Mouse (Mus musculus) MEL (cell line): ENCODE measurements at regions not wholly inside any gene's neighbourhood (a gene's known extent, or its start where the extent isn't known, plus 50 kb on each side); places are given as distances from the start of the nearest gene placed in this dataset.

Source experiments
- DNase-seq: peaks from one replicate; pipeline ENCODE4 v3.0.0; 2011; ENCODE audit warnings: low read depth, low spot score
- H3K27ac ChIP-seq: 2 replicates; pipeline ENCODE4 v1.5.1; 2012; ENCODE audit warnings: low read depth, mild to moderate bottlenecking, control low read depth, low read length, moderate library complexity; ENCODE audit not compliant: control insufficient read depth
- H3K27me3 ChIP-seq, 2 experiments: fragments of 150-350 bp in 1 of 2; sonication (generic) in 1 of 2; 2 replicates each; pipeline ENCODE4 v1.6.1; 2012; ENCODE audit warnings: low read length in 2 of 2, mild to moderate bottlenecking in 2 of 2, improper control_type of control experiment in 1 of 2, moderate library complexity in 1 of 2; ENCODE audit not compliant: insufficient read depth in 2 of 2, control insufficient read depth in 1 of 2
- H3K36me3 ChIP-seq, 2 experiments: 2 replicates each; pipeline ENCODE4 v1.6.1; 2012 to 2014; ENCODE audit warnings: low read length in 2 of 2, improper control_type of control experiment in 1 of 2, inconsistent platforms in 1 of 2, mild to moderate bottlenecking in 1 of 2; ENCODE audit not compliant: insufficient read depth in 2 of 2, control insufficient read depth in 1 of 2
- H3K4me1 ChIP-seq, 2 experiments: fragments of 150-350 bp in 1 of 2; sonication (generic) in 1 of 2; 2 replicates each; pipeline ENCODE4 v1.6.1; 2012; ENCODE audit warnings: low read length in 2 of 2, improper control_type of control experiment in 1 of 2, mild to moderate bottlenecking in 1 of 2; ENCODE audit not compliant: insufficient read depth in 2 of 2, control insufficient read depth in 1 of 2
- H3K4me3 ChIP-seq, 2 experiments: fragments of 150-350 bp in 1 of 2; sonication (generic) in 1 of 2; 2 replicates each; pipeline ENCODE4 v1.5.1; 2012; ENCODE audit warnings: low read depth in 2 of 2, low read length in 2 of 2, mild to moderate bottlenecking in 2 of 2, moderate library complexity in 2 of 2, control low read depth in 1 of 2, improper control_type of control experiment in 1 of 2; ENCODE audit not compliant: control insufficient read depth in 1 of 2, insufficient read depth in 1 of 2
- H3K79me2 ChIP-seq: 2 replicates; pipeline ENCODE4 v1.6.1; 2012; ENCODE audit warnings: mild to moderate bottlenecking, low read length, moderate library complexity; ENCODE audit not compliant: control insufficient read depth, poor library complexity, insufficient read depth
- H3K9ac ChIP-seq: 2 replicates; pipeline ENCODE4 v1.6.1; 2012; ENCODE audit warnings: low read depth, mild to moderate bottlenecking, control low read depth, low read length, moderate library complexity; ENCODE audit not compliant: control insufficient read depth, poor library complexity, severe bottlenecking
- H3K9me3 ChIP-seq: fragments of 150-350 bp; sonication (generic); replicated peaks from 2 replicates; pipeline ENCODE4 v1.6.1; 2012; ENCODE audit warnings: mild to moderate bottlenecking, low read length, improper control_type of control experiment, moderate library complexity; ENCODE audit not compliant: insufficient read depth
- CHD1 ChIP-seq: IDR thresholded peaks from 2 replicates; pipeline ENCODE4 v1.6.1; 2012; ENCODE audit warnings: low read depth, mild to moderate bottlenecking, inconsistent platforms, low read length, improper control_type of control experiment
- E2F4 ChIP-seq: IDR thresholded peaks from 2 replicates; pipeline ENCODE4 v1.6.1; 2011; ENCODE audit warnings: low read depth, low read length, improper control_type of control experiment, borderline replicate concordance
- GABPA ChIP-seq: IDR thresholded peaks from 2 replicates; pipeline ENCODE4 v1.6.1; 2012; ENCODE audit warnings: low read depth, mild to moderate bottlenecking, inconsistent platforms, low read length, improper control_type of control experiment, moderate library complexity
- GATA1 ChIP-seq: IDR thresholded peaks from 2 replicates; pipeline ENCODE4 v1.6.1; 2011; ENCODE audit warnings: low read depth, low read length, improper control_type of control experiment
- MAFK ChIP-seq: IDR thresholded peaks from 2 replicates; pipeline ENCODE4 v1.6.1; 2011; ENCODE audit warnings: low read depth, mild to moderate bottlenecking, low read length, improper control_type of control experiment, borderline replicate concordance
- MAZ ChIP-seq: IDR thresholded peaks from 2 replicates; pipeline ENCODE4 v1.6.1; 2012; ENCODE audit warnings: low read depth, mild to moderate bottlenecking, inconsistent platforms, low read length, improper control_type of control experiment
- SIN3A ChIP-seq: IDR thresholded peaks from 2 replicates; pipeline ENCODE4 v1.6.1; 2012; ENCODE audit warnings: low read length, improper control_type of control experiment, inconsistent platforms
- UBTF ChIP-seq: IDR thresholded peaks from 2 replicates; pipeline ENCODE4 v1.6.1; 2012; ENCODE audit warnings: low read depth, mild to moderate bottlenecking, inconsistent platforms, low read length, improper control_type of control experiment, moderate library complexity, borderline replicate concordance; ENCODE audit not compliant: insufficient read depth
- ZC3H11A ChIP-seq: IDR thresholded peaks from 2 replicates; pipeline ENCODE4 v1.6.1; 2012; ENCODE audit warnings: low read depth, mild to moderate bottlenecking, inconsistent platforms, low read length, improper control_type of control experiment
- ZMIZ1 ChIP-seq: IDR thresholded peaks from 2 replicates; pipeline ENCODE4 v1.6.1; 2012; ENCODE audit warnings: low read depth, mild to moderate bottlenecking, inconsistent platforms, low read length, improper control_type of control experiment, moderate library complexity

GRCm38 (mm10) chr12:10873716-10874401, 277.0 kb downstream of the Kcns3 start:
- H3K9me3 ChIP-seq = no peaks in the 10 kb centered on the region
- TF ChIP-seq GABPA (no peak), ZMIZ1 (no peak), GATA1 (no peak), UBTF (no peak)
- no peaks in the 10 kb centered on the region for H3K36me3 ChIP-seq
- H3K9ac ChIP-seq = no peak overlapping the region
- no peak overlapping the region for H3K27ac ChIP-seq
- no peaks in the 10 kb centered on the region for H3K79me2 ChIP-seq
- H3K4me1 ChIP-seq = no peaks in the 10 kb centered on the region
- DNase-seq = no peak
- no peak overlapping the region for H3K4me3 ChIP-seq
- no peaks in the 10 kb centered on the region for H3K27me3 ChIP-seq

- Histone ChIP-seq H3K27ac (no peak overlapping the region), H3K27me3 (no peaks in the 10 kb centered on the region), H3K79me2 (no peaks in the 10 kb centered on the region), H3K36me3 (no peaks in the 10 kb centered on the region), H3K4me3 (no peak overlapping the region), H3K9ac (no peak overlapping the region), H3K4me1 (no peaks in the 10 kb centered on the region), H3K9me3 (no peaks in the 10 kb centered on the region)
- DNase-seq = no peak
- no peak for TF ChIP-seq MAZ
- no peak for TF ChIP-seq ZC3H11A
- no peak for TF ChIP-seq MAFK
Observed at GRCm38 (mm10) chr12:10867674-10868635, 282.9 kb downstream of the Kcns3 start.

DNA sequence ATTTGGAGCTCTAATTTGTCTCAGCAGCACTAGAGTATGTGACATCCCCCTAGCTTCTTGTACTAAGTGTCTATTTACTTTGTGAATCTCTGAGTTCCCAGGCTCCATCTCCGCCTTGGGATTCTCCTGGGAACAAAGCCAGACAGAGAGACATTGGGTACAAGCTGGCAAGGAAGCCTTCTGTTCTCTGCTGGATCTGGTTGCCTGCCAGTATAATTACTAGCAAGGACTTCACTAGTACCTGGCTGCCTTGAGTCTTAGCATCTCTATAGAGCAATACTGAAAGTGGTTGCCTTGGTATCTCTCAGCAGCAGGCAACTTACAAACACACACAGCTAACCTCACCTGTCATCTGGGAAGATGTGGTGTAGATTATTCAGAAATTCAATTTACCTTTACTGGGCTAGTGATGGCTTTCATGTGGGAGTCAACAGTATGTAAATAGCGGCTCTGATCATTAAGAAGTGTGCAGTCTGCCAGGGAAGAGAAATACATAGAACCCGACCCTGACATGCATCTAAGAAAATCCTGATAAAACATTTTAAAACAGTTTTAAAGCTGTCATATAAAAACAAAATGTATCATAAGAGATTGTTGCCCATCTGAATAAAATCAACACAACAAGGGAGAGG, 283.8 kb downstream of the Kcns3 start:
- Histone ChIP-seq H3K9me3 (no peaks in the 10 kb centered on the region), H3K4me3 (no peak overlapping the region), H3K79me2 (no peaks in the 10 kb centered on the region), H3K27me3 (no peaks in the 10 kb centered on the region), H3K36me3 (no peaks in the 10 kb centered on the region), H3K27ac (no peak overlapping the region), H3K4me1 (no peaks in the 10 kb centered on the region), H3K9ac (no peak overlapping the region)
- no peak for DNase-seq
- TF ChIP-seq MAZ (no peak), UBTF (no peak), MAFK (no peak), E2F4 (no peak), SIN3A (no peak), ZC3H11A (no peak), CHD1 (no peak)
